Mouse (Mus musculus) adrenal gland, postnatal 36 days (tissue): ENCODE measurements around the gene Hexb. TPM values are rescaled to one million over a fixed set of nuclear protein-coding genes. Genes with fewer than 3 reads are reported as not detected.
A peak's percentile ranks its signal among the peaks of the same experiment; 100 is the strongest.
"Not testable (repeated sequence)": the region's sequence is repeated elsewhere in the genome, so short reads cannot be mapped to it uniquely, and the experiment has no call there.

ENCODE experiments used
- DNase-seq, 2 experiments: peaks; one replicate each; pipeline ENCODE4 v3.0.0; 2021; ENCODE audit warnings: mixed read lengths in 1 of 2
- total RNA-seq, 2 experiments: library from RNA; stranded (reverse); gene quantifications; 2 replicates each; pipeline ENCODE4 v1.2.3; 2021

Gene Hexb
- total RNA-seq, 2 experiments from 2014 or later, result 27.6 to 29.2 TPM

GRCm38 (mm10) chr13:97182821-97183220 is 15.3 kb downstream of the Hexb start:
- DNase-seq, result no peak

GRCm38 (mm10) chr13:97180113-97180828 is 17.9 kb downstream of the Hexb start:
- no peak for DNase-seq

DNA sequence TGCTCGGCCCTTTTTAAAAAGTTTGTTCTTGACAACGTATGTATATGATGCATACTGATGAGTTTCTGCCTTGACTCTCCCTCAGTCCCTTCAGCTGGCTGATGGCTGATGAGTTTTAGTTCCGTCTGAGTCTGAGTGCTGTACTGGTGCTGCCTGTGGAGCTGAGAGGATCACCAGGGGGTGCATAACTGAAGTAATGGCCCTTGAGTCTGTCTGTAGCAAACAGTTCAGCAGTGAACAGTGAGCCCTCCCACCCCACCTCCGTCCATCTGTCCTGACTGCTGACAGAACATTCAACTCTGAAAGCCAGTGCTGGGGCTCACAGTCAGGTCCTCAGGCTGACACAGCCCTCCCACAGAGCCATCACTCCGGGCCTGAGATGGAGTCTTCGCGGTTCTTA is 19.2 kb downstream of the Hexb start:
- no peak for DNase-seq

- DNase-seq, result no peak
Observed at GRCm38 (mm10) chr13:97176731-97177130, 21.4 kb downstream of the Hexb start.

- DNase-seq, result no peak
Observed at GRCm38 (mm10) chr13:97175520-97176264, 22.5 kb downstream of the Hexb start.

- DNase-seq, result peak; percentile 29 to 63
Observed at GRCm38 (mm10) chr13:97145834-97146233, 52.3 kb downstream of the Hexb start.

DNA sequence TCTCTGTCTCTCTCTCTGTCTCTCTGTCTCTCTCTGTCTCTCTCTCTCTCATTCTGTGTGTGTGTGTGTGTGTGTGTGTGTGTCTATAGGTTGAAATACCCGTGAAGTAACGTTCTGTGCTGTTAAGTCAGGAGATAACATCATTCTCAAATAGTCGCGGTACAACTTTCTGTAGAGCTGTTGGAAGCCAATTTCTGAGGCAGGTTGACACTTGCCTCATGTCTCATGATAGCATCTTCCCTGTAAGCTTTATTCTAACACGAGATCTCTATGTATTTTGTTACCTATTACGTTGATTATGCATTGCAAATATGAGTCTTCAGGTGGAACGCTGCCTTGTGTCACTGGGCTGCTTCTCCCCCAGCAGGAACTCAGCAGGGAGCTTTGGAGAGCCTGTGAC is 55.8 kb downstream of the Hexb start:
- no peak for DNase-seq

GRCm38 (mm10) chr13:97138404-97138931 is 59.7 kb downstream of the Hexb start:
- not testable (repeated sequence) for DNase-seq

DNA sequence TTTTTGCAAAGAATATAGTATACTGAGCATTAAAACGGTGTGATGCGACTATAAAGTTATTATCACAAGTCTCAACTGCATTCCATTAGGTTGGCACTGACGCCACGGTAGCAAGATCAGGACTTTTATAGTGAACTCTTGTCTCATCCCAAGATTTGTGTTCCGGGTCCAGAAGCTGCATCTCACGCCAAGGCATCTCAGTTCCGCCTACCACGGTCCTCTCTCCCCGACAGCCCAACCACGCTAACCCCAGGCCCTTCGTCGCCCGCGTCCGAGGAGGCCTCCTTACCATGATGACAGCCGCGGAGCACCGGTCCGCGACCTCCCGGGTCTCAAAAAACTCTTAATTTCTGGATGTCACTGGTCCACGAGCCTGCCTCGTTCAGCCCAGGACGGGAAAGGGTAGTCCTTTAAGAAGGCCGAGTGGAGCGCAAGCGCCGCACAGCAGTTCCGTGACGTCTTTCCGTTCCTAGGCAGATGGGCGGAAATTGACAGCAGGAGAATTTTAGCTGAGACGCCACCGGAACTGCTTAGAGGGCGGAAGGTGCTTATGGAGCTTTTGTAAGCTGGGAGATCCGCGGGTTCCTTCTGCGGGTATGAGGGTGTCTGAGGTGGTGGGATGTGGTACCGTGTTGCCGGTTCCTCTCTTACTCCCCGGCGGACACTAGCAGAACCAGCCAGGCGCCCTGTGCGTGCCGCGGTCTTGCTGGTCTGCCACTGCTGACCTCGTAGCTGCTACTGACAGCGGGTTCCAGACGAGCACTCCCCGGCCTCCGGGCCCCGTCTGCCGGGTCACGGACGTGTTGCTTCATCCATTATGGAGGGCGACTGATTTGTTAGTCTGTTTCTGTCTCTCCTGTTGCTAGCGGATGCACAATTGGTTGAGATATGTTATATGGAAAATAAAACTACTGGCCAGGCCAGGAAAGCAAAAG is 60.4 kb downstream of the Hexb start, which contains the start of the genes Gfm2 and Nsa2:
Gene Gfm2 (plus strand): TSS at position 472 of the 935 bp plus-strand sequence.
Gene Nsa2 (minus strand): TSS at position 472 of the 935 bp plus-strand sequence.
- DNase-seq, result peak; percentile 87 to 89

DNA sequence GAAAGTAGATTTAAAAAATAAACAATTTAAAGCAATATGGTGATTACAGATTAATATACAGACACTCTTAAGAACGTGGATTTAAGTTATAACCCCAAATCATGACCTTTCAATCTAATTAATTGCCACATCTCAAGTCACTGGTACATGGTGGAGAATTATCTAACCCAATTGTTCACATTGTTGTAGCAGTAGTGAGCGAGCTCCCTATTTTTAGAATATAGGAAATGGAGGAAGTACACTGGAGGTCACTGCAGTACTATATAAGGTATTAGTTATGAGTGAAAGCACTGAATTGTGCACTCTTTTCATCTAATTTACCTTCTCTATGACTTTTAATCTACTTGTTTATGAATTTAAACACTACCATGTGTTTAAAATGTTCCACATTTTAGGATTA is 67.7 kb downstream of the Hexb start:
- not testable (repeated sequence) for DNase-seq

DNA sequence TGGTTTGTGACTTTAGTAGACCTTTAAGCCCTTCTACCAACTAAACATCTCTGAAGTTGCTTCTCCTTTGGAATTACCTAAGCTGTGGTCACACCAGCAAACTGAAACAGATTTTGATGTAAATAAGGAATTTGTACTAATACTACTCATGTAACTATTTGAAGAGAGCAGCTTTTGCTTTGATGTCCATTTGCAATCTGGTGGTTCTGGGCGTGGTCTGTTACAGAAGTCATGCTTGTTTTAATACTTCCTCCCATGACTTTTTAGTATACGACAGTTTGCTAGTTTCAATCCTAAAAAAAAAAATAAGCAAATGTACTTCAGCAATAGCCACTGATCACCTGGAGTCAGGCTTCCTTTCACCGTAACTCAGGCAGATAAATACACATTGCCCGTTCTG is 68.5 kb downstream of the Hexb start:
- DNase-seq, result not testable (repeated sequence)

Other genes starting within 250 kb of the Hexb start
- gene 1700029F12Rik, start 164.0 kb downstream of the Hexb start, total RNA-seq, result not detected
- 10 to 100 TPM in 1 of 2 experiments, 1 to 10 TPM in 1; 1.8 to 14.0 TPM for gene Fam169a, start 131.1 kb downstream of the Hexb start, total RNA-seq
- gene Gm6169, start 99.1 kb downstream of the Hexb start, total RNA-seq, result 10 to 100 TPM in 1 of 2 experiments, 1 to 10 TPM in 1; 1.1 to 10.4 TPM
- gene Gfm2, start 60.4 kb downstream of the Hexb start, total RNA-seq, result 10 to 100 TPM; 40.5 to 46.5 TPM
- gene Nsa2, start 60.4 kb downstream of the Hexb start, total RNA-seq, result 10 to 100 TPM; 65.3 to 68.8 TPM
- 10 to 100 TPM in 1 of 2 experiments, 1 to 10 TPM in 1; 8.3 to 10.2 TPM for gene Enc1, start 42.7 kb upstream of the Hexb start, total RNA-seq